Mouse (Mus musculus): ENCODE data around the gene Vim.
"Not testable (repeated sequence)": the region's sequence is repeated elsewhere in the genome, so short reads cannot be mapped to it uniquely, and the experiment has no call there.

Gene Vim

DNA sequence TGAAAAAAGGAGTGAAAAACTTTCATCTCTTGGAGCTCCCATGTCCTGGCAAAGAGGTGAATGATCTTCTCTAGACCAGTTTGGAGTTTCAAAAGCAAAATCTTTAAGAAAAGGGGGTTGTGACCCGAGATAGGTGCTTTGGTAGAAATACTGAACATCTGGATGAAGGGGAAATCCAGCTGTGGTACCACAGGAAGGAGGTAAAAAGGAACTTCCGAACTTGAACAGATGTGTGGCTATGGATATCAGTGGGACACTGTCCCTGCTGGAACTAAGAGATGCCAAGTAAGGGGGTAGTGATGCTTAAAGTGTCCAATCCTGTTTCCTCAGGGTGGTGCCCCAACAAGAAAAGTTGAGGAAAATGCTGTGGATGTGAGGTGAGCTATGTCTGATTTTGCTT is 3.6 kb upstream of the Vim start:
- no peak for DNase-seq (ENCODE audit: low spot score)

DNA sequence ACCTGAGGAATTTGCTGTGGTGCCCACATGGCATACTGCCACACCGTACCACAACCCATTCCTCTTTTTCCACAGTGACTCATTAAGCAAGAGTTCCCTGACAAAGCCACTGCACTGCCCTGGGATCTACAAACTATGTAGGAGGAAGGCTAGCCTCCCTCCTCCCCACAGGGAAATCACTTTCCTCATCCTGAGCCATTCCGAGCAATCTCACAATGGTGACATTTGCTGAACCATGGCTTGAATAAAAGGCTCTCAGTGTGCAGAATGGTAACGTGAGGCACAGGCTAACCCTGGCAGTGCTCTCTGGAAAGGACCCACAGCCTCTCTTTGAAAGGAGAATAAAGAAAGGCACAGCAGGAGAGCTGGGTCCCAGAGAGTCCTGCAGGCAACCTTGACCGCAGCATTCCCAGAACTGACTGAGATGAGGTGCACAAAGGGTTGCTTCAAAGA is 1.6 kb upstream of the Vim start:
- peak; percentile 11 for DNase-seq (ENCODE audit: low spot score)

DNA sequence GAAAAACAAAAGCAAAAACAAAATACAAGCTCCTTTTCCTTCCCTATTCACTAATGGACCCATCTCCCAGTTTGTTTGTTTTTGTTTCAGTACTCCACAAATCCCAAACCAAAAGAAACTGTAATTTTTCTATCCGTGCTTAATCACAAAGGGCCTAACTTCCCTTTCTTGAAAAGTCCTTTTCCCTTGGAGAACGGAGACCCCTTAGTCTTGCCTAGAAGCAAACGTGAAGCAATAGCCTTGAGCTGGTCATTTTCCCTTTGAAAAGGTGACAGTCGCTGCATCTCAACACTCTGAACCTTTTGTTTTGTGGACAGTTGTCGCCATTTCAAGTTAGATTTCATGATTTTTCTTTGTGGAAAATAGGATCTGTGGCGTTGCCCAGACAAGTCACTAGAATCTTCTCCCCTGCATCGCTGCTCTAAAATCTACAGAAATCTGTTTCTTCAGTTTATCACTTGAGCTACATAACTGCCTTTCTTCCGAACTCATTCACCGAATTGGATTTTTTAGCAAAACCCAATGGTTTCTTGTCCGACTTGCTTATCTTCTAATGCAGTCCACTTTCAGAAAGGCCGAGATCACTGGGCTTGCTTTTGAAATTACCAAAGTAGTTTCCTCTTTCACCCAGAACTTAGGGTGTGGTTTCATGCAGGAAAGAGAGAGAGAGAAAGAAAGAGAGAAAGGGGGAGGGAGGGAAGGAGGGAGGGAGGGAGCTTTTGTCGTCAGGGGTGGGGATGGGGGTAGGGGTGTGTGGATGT is 900 bp upstream of the Vim start:
- DNase-seq (ENCODE audit: low spot score): no peak

- peak; percentile 79 for DNase-seq (ENCODE audit: low spot score)
Measured at GRCm38 (mm10) chr2:13574066-13574800, 506 bp downstream of the Vim start.

DNA sequence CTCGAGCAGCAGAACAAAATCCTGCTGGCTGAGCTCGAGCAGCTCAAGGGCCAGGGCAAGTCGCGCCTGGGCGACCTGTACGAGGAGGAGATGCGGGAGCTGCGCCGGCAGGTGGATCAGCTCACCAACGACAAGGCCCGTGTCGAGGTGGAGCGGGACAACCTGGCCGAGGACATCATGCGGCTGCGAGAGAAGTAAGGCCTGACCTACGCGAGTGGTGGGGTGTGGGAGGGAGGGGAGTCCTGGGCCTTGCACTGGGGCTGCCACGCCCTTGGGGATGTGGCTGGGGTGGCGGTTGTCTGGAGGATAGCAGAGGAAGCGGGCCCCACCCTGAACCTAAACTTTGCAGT is 1.0 kb downstream of the Vim start:
- peak; percentile 35 for DNase-seq (ENCODE audit: low spot score)

GRCm38 (mm10) chr2:13575287-13575801 is 1.6 kb downstream of the Vim start:
- DNase-seq (ENCODE audit: low spot score): peak; percentile 80

DNA sequence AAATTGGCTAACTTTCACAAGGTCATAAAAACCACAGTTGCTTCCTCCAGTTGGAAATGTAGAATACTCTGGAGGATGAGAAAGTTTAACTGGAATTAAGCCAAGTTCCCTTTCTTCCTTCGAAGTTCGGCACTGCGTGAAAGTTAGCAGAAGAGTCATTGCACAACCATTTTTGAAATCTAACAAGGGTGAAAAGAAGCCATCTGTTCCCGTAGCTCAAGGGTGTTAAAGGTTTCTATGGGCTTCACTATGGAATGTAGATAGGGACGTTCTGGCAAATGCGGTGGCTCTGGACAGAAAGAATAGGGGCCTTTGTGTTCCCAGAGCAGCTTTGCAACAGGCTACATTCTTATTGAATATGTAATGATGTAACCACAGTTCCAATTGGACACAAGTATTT is 2.2 kb downstream of the Vim start:
- no peak for DNase-seq (ENCODE audit: low spot score)

- no peak for DNase-seq (ENCODE audit: low spot score)
Measured at GRCm38 (mm10) chr2:13577399-13577798, 3.7 kb downstream of the Vim start.

- DNase-seq (ENCODE audit: low spot score): no peak
Measured at GRCm38 (mm10) chr2:13578473-13579152, 4.9 kb downstream of the Vim start.

DNA sequence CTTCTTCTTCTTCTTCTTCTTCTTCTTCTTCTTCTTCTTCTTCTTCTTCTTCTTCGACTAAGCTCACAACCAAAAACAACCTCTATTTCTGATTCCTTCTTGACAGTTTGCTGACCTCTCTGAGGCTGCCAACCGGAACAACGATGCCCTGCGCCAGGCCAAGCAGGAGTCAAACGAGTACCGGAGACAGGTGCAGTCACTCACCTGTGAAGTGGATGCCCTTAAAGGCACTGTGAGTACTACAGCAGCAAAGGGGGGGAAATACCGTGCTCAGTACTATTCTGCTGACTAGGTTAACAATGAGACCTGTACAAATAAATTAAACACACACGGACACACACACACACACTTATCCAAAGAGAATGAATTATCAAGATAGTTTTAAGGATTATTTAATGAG is 5.6 kb downstream of the Vim start:
- no peak for DNase-seq (ENCODE audit: low spot score)

GRCm38 (mm10) chr2:13579991-13580390 is 6.3 kb downstream of the Vim start:
- peak; percentile 24 for DNase-seq (ENCODE audit: low spot score)

- no peak for DNase-seq (ENCODE audit: low spot score)
Measured at GRCm38 (mm10) chr2:13582184-13582583, 8.5 kb downstream of the Vim start.

GRCm38 (mm10) chr2:13583746-13584145 is 10.0 kb downstream of the Vim start:
- not testable (repeated sequence) for DNase-seq (ENCODE audit: low spot score)

DNA sequence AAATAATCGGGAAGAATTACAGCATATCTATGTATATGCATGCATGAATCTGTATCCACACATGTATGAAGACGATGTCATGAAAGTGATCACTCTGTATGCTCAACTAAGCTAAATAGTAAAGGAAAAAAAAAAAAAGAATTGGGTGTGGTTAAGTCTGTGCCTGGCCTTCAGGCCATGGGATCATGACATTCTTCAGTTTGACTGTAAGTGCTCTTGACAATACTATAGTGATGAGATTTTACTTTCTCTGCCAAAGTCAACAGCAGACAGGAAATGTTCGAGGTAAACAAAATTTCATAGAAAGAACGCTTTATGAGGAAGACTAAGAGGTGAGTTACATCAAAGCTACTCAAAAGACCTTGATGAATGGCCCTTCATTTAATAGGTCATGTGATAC is 19.6 kb downstream of the Vim start:
- DNase-seq (ENCODE audit: low spot score): no peak

DNA sequence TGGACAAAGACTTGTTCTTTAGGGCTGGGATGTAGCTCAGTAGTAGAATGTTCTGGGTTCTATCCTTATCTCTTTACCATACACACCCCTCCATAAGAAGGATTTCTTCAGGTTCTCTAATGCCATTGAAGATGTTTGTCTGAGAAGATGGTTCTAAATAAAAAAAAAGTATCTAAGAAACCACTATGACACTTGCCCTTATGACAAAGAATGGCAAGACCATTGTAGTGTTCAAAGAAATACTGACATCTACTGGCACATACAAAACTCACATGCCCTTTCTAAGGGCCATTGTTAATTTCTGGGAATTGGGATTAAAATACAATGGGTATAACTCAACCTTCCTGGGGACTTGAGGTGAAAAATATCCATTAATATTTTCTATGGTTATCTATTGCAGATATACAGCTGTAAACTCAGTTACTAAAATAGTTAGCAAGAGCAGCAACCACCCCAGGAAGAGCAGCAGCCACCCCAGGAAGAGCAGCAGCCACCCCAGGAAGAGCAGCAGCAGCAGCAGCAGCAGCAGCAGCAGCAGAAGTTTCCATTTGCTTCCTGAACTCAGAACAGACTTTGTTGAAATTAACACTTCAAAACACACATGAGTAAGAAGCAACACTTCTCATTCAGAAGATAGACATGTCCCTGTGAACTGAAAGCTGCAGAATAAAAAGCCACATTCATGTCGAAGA is 23.4 kb downstream of the Vim start:
- DNase-seq (ENCODE audit: low spot score): peak; percentile 28

DNA sequence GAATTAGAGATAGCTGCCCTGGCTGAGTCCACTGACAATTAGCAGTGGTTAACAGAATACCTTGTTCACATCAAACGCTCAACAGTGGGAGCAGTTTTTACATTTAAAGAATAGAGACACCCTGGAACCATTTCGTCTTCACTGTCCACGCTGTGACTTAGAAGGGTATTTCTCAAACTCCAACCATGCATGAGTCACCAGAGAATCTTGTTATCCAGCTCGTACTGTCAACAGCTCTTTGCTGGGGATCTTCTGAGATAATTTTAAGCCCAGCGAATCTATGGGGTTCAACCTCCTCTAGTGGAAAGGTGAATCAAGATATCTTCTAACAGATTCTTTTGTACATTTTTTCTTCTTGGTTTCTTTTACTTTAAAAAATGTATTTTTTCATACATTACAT is 24.4 kb downstream of the Vim start:
- DNase-seq (ENCODE audit: low spot score): no peak

DNA sequence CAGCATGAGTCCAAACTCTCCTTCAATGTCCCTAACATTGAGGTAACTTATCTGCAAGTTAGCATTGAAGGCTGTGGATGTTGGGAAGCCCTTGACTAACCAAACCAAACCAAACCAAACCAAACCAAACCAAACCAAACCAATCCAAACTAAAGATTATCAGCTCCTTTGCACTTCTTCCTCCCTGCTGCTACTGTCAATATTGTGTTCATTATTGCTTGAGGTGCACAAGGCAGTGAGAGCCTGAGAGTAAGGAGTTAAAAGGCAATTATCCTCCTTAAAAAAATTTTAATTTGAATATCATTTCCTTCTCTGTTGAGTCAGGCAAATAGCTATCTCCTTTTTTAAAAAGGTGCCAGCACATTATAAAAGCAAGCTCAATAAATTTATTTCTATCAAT is 29.4 kb downstream of the Vim start:
- no peak for DNase-seq (ENCODE audit: low spot score)

DNA sequence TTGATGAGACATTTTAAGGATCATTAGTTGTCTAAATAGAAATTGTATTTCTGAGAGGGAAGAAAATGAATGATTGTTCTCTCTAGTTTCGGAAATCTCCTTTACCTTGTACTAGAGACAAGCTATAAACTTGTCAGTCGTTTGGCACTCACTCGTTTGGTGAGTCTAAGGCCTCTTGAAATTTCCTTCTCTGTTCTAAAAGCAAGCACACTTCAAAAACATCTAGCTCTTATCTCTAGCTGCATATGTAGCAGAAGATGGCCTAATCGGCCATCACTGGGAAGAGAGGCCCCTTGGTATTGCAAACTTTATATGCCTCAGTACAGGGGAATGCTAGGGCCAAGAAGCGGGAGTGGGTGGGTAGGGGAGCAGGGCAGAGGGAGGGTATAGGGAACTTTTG is 29.9 kb downstream of the Vim start:
- DNase-seq (ENCODE audit: low spot score): not testable (repeated sequence)

GRCm38 (mm10) chr2:13630136-13630832 is 56.6 kb downstream of the Vim start:
- DNase-seq (ENCODE audit: low spot score): no peak

Data from MN1 (cell line).